Mouse (Mus musculus): ENCODE results near the gene Npepps.
"Not testable (repeated sequence)": the region's sequence is repeated elsewhere in the genome, so short reads cannot be mapped to it uniquely, and the experiment has no call there.

The Npepps gene

DNA sequence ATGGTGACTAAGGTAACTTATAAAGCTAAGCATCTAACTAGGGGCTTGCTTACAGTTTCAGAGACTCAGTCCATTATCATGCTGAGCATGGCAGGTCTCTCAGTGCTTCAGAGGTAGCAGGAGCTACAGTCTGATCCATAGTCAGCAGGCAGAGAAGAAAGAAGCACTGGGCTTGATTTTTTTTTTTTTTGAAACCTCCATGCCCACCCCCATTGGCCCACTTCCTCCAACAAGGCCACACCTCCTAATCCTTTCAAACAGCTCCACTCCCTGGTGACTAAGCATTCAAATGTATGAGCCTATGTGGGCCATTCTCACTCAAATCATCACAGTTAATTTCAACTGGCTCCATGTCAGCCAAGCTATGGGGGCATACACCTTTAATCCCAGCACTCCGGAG lies 12.3 kb upstream of the Npepps start:
- DNase-seq (ENCODE audit: low spot score): no peak

DNA sequence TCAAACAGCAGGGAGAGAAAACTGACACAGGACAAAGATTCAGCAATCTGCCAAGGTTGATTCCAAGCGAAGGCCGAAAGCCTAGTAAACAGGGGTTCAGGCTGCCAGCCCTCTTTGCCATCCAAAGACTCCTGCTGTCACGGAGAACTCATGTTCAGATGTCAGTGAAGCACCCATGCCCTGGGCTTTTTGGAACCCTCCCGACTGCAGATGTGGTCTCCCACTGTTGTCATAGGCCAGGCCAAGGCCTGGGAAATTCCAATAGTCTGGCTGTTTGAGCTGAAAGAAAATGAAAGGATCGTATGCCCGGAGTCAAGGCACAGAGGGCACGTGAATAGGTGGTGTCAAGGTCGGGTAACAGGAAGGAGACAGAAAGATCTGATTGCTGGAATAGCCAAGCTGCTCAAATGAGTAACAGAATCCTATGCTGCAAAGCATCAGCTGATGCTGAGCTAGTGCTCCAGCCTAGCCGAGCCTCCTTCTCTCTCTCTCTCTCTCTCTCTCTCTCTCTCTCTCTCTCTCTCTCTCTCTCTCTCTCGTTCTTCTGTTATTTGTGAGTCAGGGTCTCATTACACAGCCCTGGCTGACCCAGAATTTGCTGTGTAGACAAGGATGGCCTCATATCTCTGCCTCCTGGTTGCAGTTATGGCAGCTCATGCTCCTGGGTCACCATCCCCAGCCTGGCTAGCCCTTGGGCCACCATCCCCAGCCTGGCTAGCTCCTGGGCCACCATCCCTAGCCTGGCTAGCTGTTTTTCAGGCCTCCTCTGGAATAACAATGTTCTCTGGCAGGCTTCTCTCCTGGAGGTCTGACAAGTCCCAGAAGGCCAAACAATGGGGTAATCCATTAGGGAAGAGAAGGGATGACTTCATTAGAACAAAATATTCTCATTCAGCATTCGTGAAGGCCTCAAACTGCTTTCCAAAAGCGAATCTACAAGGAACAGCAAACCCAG lies 9.1 kb upstream of the Npepps start:
- peak; percentile 42 for DNase-seq (ENCODE audit: low spot score)

DNA sequence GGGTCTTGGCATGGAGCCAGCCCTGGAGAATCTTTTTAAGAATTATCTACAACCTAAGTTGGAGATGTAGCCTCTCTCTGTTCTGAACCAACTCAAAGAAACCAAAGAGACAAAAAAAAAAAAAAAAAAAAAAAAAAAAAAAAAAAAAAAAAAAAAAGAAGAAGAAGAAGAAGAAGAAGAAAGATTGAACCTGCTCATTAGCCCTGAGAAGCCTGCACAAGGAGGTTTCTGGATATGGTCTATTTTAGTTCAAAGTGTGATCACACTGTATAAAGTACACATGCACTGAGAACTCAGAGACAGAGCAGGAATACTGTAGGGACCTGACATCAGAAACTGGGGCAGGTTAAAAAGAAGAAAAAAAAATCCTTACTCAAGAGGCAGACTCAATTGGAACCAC lies 7.2 kb upstream of the Npepps start:
- DNase-seq (ENCODE audit: low spot score): no peak

DNA sequence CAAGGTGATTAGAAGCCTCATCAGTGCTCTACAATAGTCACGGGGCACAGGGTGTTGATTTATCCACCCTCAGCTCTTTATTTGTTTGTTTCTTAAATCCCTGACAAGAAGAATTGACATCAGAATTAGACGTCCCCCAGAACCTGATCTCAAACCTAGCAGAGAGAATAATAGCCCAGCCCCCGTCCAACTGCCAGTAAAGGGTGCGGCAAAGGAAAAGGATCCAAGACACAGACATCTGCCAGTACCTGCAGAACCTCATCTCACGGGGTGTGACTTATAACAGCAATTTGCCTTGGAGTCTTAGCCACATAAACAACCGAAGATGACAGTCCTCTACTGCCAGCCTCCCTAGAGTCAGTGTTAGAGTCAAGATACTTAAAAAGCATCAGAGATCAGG lies 6.5 kb upstream of the Npepps start:
- no peak for DNase-seq (ENCODE audit: low spot score)

DNA sequence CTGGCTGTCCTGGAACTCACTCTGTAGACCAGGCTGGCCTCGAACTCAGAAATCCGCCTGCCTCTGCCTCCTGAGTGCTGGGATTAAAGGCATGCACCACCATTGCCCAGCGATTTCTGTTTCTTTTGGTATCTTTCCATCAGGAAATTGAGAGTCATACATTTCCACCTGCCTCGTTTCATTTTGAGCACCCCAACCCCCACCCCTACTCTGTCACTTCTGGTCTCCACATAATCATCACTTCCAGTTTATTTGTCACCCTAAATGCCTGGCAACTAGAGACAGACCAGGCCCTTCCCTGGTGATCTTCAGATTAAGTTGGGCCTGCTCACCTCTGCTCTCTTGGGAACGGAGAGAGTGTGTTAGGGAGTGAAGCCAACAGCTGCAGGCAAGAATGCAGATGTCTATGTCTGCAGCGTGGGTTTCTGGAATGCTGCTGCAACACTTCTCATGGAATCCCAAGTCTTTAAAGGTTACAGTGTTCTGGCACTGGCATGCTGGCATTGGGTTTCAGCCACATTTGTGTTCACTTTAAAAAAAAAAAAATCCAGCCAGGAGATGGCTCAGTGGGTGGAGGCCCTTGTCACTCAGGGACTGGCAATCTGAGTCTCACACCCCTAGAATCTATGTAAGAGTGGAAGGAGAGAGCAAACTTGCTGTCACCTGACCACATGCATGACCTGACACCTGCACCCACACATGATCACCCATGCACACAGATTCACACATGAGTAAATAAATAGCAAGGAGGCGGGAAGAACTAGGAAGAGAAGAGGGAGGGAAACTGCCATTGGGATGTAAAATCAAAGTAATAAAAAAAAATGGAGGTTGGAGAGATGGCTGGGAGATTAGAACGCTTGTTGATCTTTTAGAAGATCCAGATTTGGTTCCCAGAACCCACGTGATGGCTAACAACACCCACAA lies 5.7 kb upstream of the Npepps start:
- no peak for DNase-seq (ENCODE audit: low spot score)

DNA sequence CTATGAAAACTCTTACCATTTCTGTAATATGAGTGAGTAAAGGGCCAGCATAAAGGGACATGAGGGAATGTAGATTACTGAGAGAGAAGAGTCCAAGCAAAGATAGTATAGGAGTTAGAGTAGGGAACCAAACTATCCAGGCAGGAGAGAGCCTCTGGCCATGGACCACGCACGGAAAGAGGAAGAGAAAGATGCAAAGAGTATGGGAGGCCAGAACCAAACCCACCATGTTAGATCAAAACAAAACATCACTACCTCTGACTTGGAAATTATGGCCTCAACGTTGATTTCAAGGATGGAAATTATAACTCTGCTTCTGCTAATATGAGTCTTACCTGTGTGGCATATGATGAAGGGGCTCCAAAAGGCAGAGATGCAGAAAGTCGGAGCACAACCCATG lies 4.4 kb upstream of the Npepps start:
- no peak for DNase-seq (ENCODE audit: low spot score)

DNA sequence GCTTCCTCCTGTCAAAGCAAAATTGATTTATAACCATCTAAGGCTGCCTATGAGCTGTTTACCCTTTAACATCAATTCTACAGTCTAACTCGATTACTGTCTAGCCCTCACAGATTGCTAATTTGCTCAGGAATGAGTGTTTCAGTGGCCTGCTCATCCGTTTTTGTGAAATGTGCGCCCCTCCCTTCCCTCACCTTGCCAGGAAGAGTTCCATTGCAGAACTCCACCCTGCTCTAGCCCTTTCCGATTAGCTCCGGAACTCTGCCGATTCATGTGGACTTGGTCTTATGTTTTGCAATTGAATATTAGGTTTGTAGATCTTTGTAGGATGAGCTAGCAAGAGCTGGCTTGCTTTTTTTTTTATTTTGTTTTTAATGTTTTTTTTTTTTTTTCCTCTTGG lies 1.7 kb upstream of the Npepps start:
- no peak for DNase-seq (ENCODE audit: low spot score)

DNA sequence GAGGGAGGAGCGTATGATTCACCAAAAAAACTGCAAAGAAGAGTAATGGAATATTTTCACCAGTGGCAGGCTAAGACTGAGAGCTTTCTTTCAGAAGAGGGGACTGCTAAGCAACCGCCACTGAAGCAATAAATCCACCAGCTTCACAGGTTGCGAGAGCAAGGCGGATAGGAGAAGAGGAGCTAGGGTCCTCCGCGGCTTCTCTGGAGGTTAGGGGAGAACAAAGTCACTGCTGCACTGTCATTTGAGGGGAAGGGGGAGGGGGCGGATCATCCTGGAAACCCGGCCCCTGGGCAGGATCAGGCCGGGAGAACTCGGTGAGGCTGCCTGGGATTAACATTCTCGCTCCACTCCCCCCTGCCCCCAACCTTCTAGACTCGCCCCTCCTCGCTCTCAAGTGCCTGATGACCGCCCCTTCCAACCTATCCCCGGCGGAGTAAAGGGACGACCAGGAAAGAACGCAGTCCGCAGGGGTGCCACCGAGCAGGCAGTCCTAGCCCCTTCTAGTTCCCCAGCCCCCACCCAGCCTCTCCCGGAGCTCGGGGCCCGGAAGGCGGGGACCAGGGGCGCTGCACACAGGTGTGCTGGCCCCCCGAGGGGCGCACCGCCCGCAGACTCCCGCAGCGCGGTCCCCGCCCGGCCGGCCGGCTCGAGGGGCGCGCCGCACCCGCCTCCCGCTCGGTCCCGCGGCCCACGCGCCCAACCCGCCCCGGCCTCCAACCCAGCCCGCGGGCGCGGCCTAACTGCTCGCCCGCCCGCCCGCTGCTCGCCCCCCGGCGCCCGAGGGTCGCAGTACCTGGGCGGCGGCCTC lies 828 bp downstream of the Npepps start:
- peak; percentile 38 for DNase-seq (ENCODE audit: low spot score)

DNA sequence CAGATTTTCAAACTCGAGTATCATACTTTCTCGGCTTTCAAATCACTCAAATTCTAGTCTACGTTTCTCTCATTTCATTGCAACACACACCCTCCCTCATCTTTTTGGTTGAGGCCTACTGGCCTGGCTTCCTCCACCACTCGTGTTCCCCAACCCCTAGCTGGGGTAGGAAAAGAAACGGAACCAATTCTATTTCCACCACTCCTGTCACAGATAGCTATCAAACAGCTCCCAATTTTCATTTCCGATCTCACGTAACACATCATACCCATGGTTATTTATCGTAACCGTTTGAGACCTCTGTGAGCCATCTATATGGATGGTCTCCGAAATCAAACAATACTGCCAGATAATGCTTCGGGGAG lies 1.4 kb downstream of the Npepps start:
- DNase-seq (ENCODE audit: low spot score): no peak

DNA sequence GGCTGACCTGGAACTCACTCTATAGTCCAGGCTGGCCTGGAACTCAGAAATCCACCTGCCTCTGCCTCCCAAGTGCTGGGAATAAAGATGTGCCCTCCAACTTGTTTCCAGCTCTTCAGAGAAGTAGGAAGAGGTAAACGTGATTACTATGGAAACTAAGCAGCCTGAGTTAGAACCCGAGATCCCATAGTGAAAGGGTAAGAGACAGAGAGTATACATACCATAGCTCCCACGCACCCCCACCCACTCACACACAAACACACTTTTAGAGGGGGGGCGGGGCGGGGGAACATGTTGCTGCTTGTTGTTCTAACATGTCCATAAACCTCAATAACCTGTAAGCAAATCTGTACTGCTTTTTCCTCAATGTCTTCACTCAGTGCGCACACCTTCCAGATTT lies 2.0 kb downstream of the Npepps start:
- DNase-seq (ENCODE audit: low spot score): no peak

DNA sequence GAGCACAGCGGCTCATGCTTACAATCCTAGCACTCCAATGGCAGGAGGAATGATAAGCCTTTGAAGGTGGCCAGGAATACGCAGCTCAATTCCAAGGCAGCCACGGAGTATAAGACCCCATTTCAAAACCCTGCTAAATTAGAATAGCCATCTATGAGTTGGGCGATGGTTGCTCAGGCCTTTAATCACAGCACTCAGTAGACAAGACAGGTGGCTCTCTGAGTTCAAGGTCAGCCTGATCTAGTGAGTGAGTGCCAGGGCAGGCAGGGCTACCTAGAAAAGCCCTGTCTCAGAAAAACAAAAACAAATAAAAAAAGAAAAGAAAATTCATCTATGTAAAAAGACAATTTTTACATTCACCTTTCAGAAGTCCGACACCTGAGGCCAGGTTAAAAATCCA lies 3.3 kb downstream of the Npepps start:
- DNase-seq (ENCODE audit: low spot score): no peak

DNA sequence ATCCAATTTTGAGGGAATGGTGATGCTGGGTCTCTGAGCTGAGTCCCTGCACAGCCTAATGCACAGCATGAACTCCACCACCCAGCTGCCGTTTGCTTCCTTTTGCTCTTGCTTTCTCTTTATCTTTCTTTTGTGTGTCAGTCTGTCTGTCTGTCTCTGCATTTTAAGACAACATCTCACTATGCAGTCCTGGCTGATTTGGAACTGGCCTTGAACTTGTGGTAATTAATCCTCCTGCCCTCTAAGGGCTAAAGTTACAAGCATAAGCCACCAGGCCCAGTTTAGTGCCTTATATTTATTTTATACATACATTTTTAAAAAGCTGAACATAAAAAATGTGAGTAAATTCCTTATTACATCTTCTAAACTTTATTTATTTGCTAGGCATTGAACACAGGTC lies 4.4 kb downstream of the Npepps start:
- no peak for DNase-seq (ENCODE audit: low spot score)

DNA sequence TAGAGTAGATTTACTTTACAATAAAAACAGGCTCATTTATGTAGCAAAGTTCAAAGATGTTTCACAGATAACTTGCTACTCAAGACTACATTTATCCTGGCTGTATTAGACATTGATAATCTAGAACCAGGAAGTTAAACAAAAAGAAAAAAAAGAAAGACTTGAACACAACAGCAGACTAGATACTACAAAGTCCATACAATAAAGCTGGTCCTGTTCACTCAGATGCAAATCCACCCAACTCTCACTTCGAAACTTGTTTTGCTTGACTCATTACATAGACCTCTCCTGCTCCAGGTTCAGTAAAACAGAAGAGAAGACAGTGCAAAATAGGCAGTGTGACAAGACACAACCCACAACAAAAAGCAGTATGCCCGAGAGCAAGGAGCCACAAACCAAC lies 5.1 kb downstream of the Npepps start:
- DNase-seq (ENCODE audit: low spot score): no peak

DNA sequence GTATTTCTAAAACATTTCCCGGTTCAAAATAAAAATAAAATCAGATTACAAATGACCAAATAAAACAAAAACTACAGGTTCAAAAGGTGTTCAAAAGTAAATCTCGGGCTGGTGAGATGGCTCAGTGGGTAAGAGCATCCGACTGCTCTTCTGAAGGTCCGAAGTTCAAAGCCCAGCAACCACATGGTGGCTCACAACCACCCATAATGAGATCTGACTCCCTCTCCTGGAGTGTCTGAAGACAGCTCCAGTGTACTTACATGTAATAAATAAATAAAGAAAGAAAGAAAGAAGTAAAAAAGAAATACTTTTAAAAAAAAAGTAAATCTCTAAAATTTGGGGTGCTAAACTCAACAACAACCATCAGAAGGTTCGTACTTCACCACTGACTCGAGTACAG lies 5.5 kb downstream of the Npepps start:
- DNase-seq (ENCODE audit: low spot score): not testable (repeated sequence)

DNA sequence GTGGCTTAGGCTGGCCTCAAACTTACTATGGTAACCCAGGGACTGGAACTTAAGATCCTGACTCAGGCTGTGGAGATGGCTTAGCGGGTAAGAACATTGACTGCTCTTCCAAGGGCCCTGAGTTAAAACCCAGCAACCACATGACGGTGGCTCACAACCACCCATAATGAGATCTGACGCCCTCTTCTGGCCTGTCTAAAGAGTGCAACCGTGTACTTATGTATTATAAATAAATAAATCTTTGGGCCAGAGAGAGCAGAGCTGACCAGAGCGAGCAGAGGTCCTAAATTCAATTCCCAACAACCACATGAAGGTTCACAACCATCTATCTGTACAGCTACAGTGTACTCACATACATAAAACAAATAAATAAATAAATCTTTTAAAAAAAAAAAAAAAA lies 6.8 kb downstream of the Npepps start:
- no peak for DNase-seq (ENCODE audit: low spot score)

DNA sequence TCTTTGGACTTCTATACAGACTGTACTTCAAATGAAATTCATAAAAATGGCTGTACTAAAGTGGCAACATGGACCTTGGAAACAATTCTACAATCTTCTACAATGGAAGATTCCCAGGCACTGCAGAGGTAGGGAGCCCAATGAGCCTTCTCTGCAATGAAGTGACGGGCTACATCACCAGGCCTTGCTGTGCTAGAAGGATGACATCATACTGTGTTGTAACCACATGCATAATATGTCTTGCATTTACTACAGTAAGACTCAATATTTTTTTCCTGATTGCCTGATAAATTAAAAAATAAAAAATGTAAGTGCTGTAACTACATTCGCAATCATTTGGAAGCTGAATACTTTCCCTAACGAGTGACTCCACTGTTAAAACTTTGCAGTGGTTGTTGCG lies 7.6 kb downstream of the Npepps start:
- DNase-seq (ENCODE audit: low spot score): no peak

DNA sequence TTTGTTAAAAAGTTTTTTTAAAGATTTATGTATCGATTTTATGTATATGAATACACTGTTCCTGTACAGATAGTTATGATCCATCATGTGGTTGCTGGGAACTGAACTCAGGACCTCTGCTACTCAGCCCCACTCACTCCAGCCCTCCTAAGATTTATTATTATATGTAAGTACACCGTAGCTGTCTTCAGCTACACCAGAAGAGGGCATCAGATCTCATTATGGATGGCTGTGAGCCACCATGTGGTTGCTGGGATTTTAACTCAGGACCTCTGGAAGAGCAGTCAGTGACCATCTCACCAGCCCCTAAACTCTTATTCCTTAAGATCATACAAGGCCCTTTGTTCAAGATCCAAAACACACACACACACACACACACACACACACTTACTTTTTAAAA lies 10.4 kb downstream of the Npepps start:
- not testable (repeated sequence) for DNase-seq (ENCODE audit: low spot score)

DNA sequence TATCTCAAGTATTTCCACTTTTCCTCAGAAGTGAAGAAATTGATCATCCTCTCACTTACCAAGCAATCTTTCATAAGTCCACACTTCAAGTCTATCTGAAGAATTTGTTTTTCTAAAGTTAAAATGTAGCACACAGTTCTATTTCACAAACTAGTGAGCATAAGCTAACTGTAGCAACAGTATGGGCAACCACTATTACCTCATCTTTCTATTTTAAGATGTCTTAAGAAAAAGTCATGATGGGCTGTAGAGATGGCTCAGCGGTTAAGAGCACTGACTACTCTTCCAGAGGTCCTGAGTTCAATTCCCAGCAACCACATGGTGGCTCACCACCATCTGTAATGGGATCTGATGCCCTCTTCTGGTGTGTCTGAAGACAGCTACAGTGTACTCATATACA lies 13.9 kb downstream of the Npepps start:
- DNase-seq (ENCODE audit: low spot score): not testable (repeated sequence)

DNA sequence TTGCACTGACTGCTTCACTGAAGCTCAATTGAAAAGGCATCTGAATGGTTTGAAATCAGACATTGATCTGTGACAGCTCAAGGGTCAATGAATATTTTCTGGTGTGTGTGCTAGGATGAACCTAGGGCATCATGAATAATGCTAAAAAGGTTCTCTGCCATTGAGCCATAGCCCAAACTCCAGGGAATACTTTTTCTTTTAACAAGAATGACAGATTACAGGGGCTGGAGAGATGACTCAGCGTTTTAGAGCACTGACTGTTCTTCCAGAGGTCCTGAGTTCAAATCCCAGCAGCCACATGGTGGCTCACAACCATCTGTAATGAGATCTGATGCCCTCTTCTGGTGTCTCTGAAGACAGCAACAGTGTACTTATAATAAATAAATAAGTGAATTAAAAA lies 30.8 kb downstream of the Npepps start:
- DNase-seq (ENCODE audit: low spot score): not testable (repeated sequence)

DNA sequence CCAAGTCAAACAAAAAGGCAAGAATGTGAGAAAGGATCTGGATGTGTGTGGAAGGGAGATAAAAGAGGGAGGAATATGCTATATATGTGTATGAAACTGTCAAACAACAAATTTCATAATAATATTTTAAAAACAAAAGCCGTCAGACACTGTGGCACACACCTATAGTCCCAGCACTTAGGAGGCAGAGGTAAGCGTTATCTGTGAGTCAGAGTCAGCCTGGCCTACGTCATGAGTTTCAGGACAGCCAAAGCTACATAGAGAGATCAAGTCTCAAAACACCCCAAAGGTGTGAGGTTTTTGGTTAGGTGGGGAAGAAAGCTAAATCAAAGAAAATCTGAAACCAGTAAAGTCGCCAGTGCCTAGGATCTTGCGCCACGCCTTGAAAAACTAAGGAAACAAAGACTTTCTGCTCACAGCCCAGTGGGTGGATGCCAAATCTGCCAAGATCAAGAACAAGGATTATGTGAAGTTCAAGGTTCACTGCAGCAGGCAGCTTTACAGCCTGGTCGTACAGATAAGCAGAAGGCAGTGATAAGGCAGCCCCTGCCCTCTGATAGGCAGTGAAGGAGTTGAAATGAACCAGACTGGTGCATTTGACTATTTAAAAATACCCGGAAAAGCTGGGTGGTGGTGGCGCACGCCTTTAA lies 33.8 kb downstream of the Npepps start:
- no peak for DNase-seq (ENCODE audit: low spot score)

DNA sequence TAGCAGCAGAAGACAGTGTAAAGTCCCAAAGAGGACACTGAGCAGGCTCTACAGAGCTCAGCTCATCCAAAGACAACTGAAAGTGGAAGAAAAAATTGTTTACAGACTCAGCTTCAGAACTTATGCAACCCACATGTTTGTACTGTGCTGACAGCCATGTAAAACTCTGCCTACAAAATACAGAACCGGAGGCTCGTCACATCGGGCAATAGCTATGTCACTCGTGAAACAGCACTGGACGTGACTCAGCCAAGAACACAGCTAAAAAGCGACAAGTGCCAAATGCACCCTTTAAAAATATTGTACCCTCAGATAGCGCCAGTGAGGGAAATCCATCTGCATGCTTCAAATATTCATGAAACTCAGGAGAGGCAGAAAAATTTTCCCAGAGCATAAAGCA lies 39.1 kb downstream of the Npepps start:
- no peak for DNase-seq (ENCODE audit: low spot score)

DNA sequence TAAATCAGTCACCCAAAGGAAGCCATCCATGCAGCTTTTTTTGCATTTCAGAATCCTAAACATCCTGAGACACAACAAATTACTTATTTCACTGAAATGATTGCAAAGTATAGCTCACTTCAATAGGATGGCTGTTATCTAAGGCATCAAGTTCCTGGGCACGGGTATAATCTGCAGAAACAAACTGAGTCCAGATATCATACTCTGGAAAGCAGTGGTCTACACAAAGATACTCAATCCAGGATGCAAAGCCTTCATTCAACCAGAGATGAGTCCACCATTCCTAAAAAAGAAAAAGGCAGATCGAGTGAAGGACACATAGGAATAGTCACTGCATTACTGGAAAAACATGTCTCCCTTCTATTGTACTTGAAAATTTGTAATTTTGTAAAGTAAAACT lies 42.5 kb downstream of the Npepps start:
- no peak for DNase-seq (ENCODE audit: low spot score)

Measured in urinary bladder, postnatal 14 days (tissue).